Mouse (Mus musculus) hematopoietic multipotent progenitor cell, adult 10-12 weeks (in vitro differentiated cells): ENCODE data around the gene Ralgps2. TPM values are rescaled to one million over a fixed set of nuclear protein-coding genes. Genes with fewer than 3 reads are reported as not detected.

Source experiments
- polyA plus RNA-seq: library from polyadenylated mRNA; stranded (reverse); fragments of >175 nt; gene quantifications from 2 replicates; pipeline ENCODE4 v1.2.3, GENCODE M21; 2012; ENCODE audit warnings: low replicate concordance

Ralgps2 gene
- 157 and 329 TPM in 2 replicates for polyA plus RNA-seq

DNA sequence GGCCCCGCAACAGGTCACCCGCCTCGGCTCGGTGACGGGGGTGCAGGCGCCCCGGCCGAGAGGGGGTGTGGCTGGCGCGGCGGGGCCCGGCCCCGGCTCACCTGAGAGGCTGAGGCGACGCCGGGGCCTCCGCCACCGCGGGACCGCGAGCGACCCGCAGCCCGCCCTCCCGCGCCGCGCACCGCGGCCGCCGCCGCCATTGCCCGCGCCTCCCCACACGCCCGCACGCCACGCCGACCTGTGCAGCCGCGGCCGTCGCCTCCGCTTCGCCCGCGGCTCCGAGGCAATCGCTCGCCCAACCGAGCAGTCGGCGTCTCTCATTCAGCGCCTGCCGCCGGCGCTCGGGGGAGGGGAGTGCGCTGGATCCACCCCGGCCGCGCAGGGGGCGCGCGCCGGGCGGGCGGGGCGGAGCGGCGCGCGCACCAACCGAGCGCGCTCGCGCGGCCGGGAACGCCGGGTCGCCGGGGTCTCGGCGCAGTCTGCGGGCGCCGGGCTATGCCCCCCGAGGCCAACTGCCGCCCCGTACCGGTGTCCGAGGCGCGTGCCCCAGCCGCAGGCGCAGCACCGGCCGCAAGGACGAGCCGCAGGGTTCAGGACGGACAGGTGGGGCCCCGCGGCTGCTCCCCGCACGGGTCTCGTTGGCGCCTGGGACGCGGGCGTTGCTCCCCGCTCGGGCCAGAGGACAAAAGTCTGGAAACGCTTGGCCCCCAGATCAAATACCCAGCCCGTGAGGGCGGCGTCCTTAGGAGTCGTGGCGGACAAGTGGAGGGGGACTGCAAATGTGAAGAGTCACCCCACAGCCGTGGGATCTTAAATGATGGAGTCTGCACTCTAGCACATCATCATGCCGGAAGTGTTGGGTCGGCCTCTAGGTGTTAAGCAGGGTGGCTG is at the start of gene Ralgps2:
Gene Ralgps2, minus strand, starts transcription at position 376 of the 891 bp plus-strand sequence.

GRCm38 (mm10) chr1:156838177-156838576 is 101.2 kb downstream of the Ralgps2 start, which contains the start of gene Angptl1:
Angptl1 (plus strand) TSS chr1:156838562.

Other genes starting within 250 kb of the Ralgps2 start
- 5.3 and 6.1 TPM in 2 replicates for gene Fam20b, start 220.5 kb downstream of the Ralgps2 start, polyA plus RNA-seq
- gene Angptl1, start 101.1 kb downstream of the Ralgps2 start, polyA plus RNA-seq, result not detected in 2 replicates
- not detected in 2 replicates for gene Tex35, start 169.1 kb upstream of the Ralgps2 start, polyA plus RNA-seq